Mouse (Mus musculus): ENCODE results near the gene Tnxb.
"Not testable (repeated sequence)": the region's sequence is repeated elsewhere in the genome, so short reads cannot be mapped to it uniquely, and the experiment has no call there.

Tnxb gene

GRCm38 (mm10) chr17:34743719-34744118, 73.4 kb downstream of the Tnxb start, which contains the start of gene C4b:
Gene C4b, minus strand, starts transcription at chr17:34743882.
- DNase-seq, result no peak

GRCm38 (mm10) chr17:34744206-34744605, 73.9 kb downstream of the Tnxb start:
- DNase-seq, result no peak

- not testable (repeated sequence) for DNase-seq
Observed at GRCm38 (mm10) chr17:34744611-34745010, 74.3 kb downstream of the Tnxb start.

GRCm38 (mm10) chr17:34745166-34745565, 74.8 kb downstream of the Tnxb start:
- DNase-seq, result not testable (repeated sequence)

GRCm38 (mm10) chr17:34746531-34746930, 76.2 kb downstream of the Tnxb start:
- DNase-seq, result no peak

- no peak for DNase-seq
Observed at GRCm38 (mm10) chr17:34761471-34761870, 91.1 kb downstream of the Tnxb start.

All from thymus, postnatal 4 days (tissue).